Mouse (Mus musculus) midbrain, postnatal 0 days (tissue): ENCODE measurements around the gene G3bp1. TPM values are rescaled to one million over a fixed set of nuclear protein-coding genes. Genes with fewer than 3 reads are reported as not detected.

Source experiments
- ATAC-seq: fragments of 200-750 bp; cut with Nextera tagmentation; 2 replicates; pipeline ENCODE4 v1.8.0; 2017; ENCODE audit warnings: moderate number of reproducible peaks, mild to moderate bottlenecking, moderate TSS enrichment, moderate library complexity; ENCODE audit not compliant: low FRiP score
- DNase-seq: peaks from one replicate; pipeline ENCODE4 v3.0.0-alpha.2; 2015; ENCODE audit warnings: low spot score
- H3K27ac ChIP-seq: fragments of 300-500 bp; sonication (generic); 2 replicates; pipeline ENCODE4 v1.5.1; 2014; ENCODE audit warnings: low read depth, mild to moderate bottlenecking, low read length, mixed read lengths
- H3K27me3 ChIP-seq: fragments of 300-500 bp; sonication (generic); 2 replicates; pipeline ENCODE4 v1.6.1; 2014; ENCODE audit warnings: low read length, control low read depth, mixed read lengths; ENCODE audit not compliant: insufficient read depth
- H3K36me3 ChIP-seq: fragments of 300-500 bp; sonication (generic); 2 replicates; pipeline ENCODE4 v1.6.1; 2014; ENCODE audit warnings: low read length, control low read depth, mixed read lengths; ENCODE audit not compliant: insufficient read depth
- H3K4me1 ChIP-seq: fragments of 300-500 bp; sonication (generic); 2 replicates; pipeline ENCODE4 v1.6.1; 2014; ENCODE audit warnings: mild to moderate bottlenecking, control low read depth, antibody characterized with exemption, low read length, mixed read lengths; ENCODE audit not compliant: insufficient read depth
- H3K4me2 ChIP-seq: fragments of 300-500 bp; sonication (generic); 2 replicates; pipeline ENCODE4 v1.6.1; 2014; ENCODE audit warnings: low read depth, mild to moderate bottlenecking, low read length, mixed read lengths; ENCODE audit not compliant: poor library complexity, severe bottlenecking
- H3K4me3 ChIP-seq: fragments of 300-500 bp; sonication (generic); 2 replicates; pipeline ENCODE4 v1.5.1; 2014; ENCODE audit warnings: low read depth, mild to moderate bottlenecking, low read length, moderate library complexity
- H3K9ac ChIP-seq: fragments of 300-500 bp; sonication (generic); replicated peaks from 2 replicates; pipeline ENCODE4 v1.6.1; 2014; ENCODE audit warnings: mild to moderate bottlenecking, low read length, moderate library complexity, mixed read lengths; ENCODE audit not compliant: poor library complexity, severe bottlenecking
- H3K9me3 ChIP-seq: fragments of 300-500 bp; sonication (generic); 2 replicates; pipeline ENCODE4 v1.6.1; 2016; ENCODE audit warnings: low read length, control low read depth
- CTCF ChIP-seq: IDR thresholded peaks from 2 replicates; pipeline ENCODE4 v1.5.1; 2016; ENCODE audit warnings: antibody characterized with exemption, mild to moderate bottlenecking
- WGBS: fragments of 180-500 bp; shearing (Covaris S2); extraction: QIAGEN DNeasy Blood & Tissue Kit; methylation state at CpG from one replicate; pipeline ENCODE4 v1.1.7; 2014; 5-methylcytosine and 5-hydroxymethylcytosine counted together
- polyA plus RNA-seq: library from polyadenylated mRNA; unstranded; fragments of >200 nt; fragmentation: Nextera tagmentation; extraction: Ambion mirVana; gene quantifications from 2 replicates; pipeline ENCODE4 v1.2.1, GENCODE M21; 2015
- total RNA-seq: library from RNA; depleted of rRNA; stranded (reverse); fragments of >200 nt; gene quantifications from 2 replicates; pipeline ENCODE4 v1.2.3, GENCODE M21; 2014

The G3bp1 gene
- total and polyA plus RNA-seq, 2 experiments from 2014 or later = 59.2 to 67.4 TPM

- Histone ChIP-seq H3K4me3 (no peak overlapping the region), H3K4me2 (no peak overlapping the region), H3K9ac (no peak overlapping the region), H3K9me3 (no peaks in the 10 kb centered on the region), H3K4me1 (no peaks in the 10 kb centered on the region), H3K36me3 (peaks cover 44% of the 10 kb centered on the region), H3K27ac (no peak overlapping the region), H3K27me3 (no peaks in the 10 kb centered on the region)
- ATAC-seq (no peak), DNase-seq (no peak)
- WGBS = 97% methylated on average over 7 of the region's 7 CpGs
- TF ChIP-seq CTCF = no peak
These were observed 16.0 kb downstream of the G3bp1 start for GRCm38 (mm10) chr11:55485443-55485842.

DNA sequence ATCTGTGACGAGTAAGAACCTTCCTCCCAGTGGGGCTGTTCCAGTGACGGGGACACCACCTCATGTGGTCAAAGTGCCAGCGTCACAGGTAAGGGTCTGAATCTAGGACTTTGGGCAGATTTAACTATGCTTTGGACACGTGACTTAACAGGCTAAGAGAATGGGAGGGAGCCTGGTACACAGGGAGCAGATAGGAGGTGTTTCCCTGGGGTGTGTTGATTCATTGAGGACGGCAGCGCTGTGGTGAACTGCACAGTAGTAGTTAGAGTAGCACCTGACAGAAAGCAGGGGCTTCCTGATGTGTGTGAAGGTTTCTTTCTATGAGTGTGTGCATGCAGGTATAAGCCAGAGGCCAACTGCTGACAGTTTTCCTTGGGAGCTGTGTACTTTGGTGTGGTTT, 26.7 kb downstream of the G3bp1 start:
- Histone ChIP-seq H3K4me1 (no peaks in the 10 kb centered on the region), H3K27me3 (no peaks in the 10 kb centered on the region), H3K4me3 (no peak overlapping the region), H3K36me3 (peaks cover 56% of the 10 kb centered on the region), H3K9ac (no peak overlapping the region), H3K4me2 (no peak overlapping the region), H3K27ac (no peak overlapping the region), H3K9me3 (no peaks in the 10 kb centered on the region)
- ATAC-seq (no peak), DNase-seq (no peak)
- 89% methylated on average over 6 of the region's 6 CpGs for WGBS
- TF ChIP-seq CTCF = no peak

GRCm38 (mm10) chr11:55497885-55498284, 28.4 kb downstream of the G3bp1 start:
- Histone ChIP-seq H3K36me3 (peaks cover 42% of the 10 kb centered on the region), H3K27ac (no peak overlapping the region), H3K4me3 (no peak overlapping the region), H3K4me2 (no peak overlapping the region), H3K9ac (no peak overlapping the region), H3K4me1 (no peaks in the 10 kb centered on the region), H3K27me3 (no peaks in the 10 kb centered on the region), H3K9me3 (no peaks in the 10 kb centered on the region)
- 68% methylated on average over 5 of the region's 5 CpGs for WGBS
- ATAC-seq (no peak), DNase-seq (peak; percentile 76)
- TF ChIP-seq CTCF = peak; percentile 87

GRCm38 (mm10) chr11:55501955-55502531, 32.6 kb downstream of the G3bp1 start:
- no peaks in the 10 kb centered on the region for H3K27me3 ChIP-seq
- 86% methylated on average over 8 of the region's 8 CpGs for WGBS
- H3K9ac ChIP-seq = no peak overlapping the region
- ATAC-seq (no peak), DNase-seq (no peak)
- peaks cover 12% of the 10 kb centered on the region; the same call in 1 of the 2 replicates for H3K36me3 ChIP-seq
- H3K4me1 ChIP-seq = no peaks in the 10 kb centered on the region
- no peak overlapping the region for H3K4me2 ChIP-seq
- TF ChIP-seq CTCF = no peak
- H3K9me3 ChIP-seq = no peaks in the 10 kb centered on the region
- H3K27ac ChIP-seq = no peak overlapping the region
- H3K4me3 ChIP-seq = no peak overlapping the region

- Histone ChIP-seq H3K4me3 (no peak overlapping the region), H3K27ac (no peak overlapping the region), H3K36me3 (peaks cover 12% of the 10 kb centered on the region; the same call in 1 of the 2 replicates), H3K4me2 (no peak overlapping the region), H3K27me3 (no peaks in the 10 kb centered on the region), H3K9me3 (no peaks in the 10 kb centered on the region), H3K4me1 (no peaks in the 10 kb centered on the region), H3K9ac (no peak overlapping the region)
- TF ChIP-seq CTCF = no peak
- ATAC-seq = no peak
- 93% methylated on average over 5 of the region's 5 CpGs for WGBS
- no peak for DNase-seq
These were observed 33.4 kb downstream of the G3bp1 start for GRCm38 (mm10) chr11:55502886-55503285.

- Histone ChIP-seq H3K4me3 (no peak overlapping the region), H3K4me1 (no peaks in the 10 kb centered on the region), H3K36me3 (peaks cover 2% of the 10 kb centered on the region; the same call in 1 of the 2 replicates), H3K4me2 (no peak overlapping the region), H3K9me3 (no peaks in the 10 kb centered on the region), H3K27me3 (no peaks in the 10 kb centered on the region), H3K27ac (no peak overlapping the region), H3K9ac (no peak overlapping the region)
- 92% methylated on average over 3 of the region's 3 CpGs for WGBS
- TF ChIP-seq CTCF = no peak
- ATAC-seq (no peak), DNase-seq (no peak)
These were observed 36.0 kb downstream of the G3bp1 start for GRCm38 (mm10) chr11:55505485-55505884.
